Mouse (Mus musculus): ENCODE results near the gene Wapl. TPM values are rescaled to one million over a fixed set of nuclear protein-coding genes. Genes with fewer than 3 reads are reported as not detected.

Gene Wapl
- polyA plus RNA-seq, 1 experiment from 2014 or later, result 38.8 TPM

DNA sequence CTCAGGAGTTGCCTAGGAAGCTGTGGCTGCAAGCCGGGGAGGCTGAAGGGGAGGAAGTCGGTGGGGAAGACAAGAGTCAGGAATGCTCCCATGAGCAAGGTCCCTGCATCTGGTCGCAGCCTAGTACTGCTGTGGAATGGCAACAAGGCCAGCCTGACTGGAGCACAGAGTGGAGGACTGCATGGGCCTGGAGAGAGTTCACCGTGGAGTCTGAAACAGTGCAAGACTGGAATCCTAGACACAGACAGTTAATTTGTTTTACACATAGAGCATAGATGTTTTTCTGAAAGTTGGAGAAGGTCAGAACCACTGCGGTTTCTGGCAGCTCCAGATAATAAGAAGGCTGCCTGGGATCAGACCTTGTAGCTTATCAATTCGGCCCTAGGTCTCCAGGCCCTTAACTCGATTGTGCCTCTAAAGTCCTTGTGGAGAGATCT lies 13.4 kb upstream of the Wapl start:
- Histone ChIP-seq H3K4me1 (replicated peaks; ENCODE audit: control insufficient read depth, insufficient read depth, low read length) (peaks cover 28% of the 10 kb centered on the region), H3K9me3 (ENCODE audit: control insufficient read depth, low read length) (0 out of 2 replicates have a peak, but pooled peaks cover 2% of the 10 kb centered on the region), H3K27ac (ENCODE audit: low read depth, low read length) (peak overlapping the region; percentile 100), H3K4me2 (peak overlapping the region; percentile 95), H3K27me3 (replicated peaks; ENCODE audit: control insufficient read depth, insufficient read depth, low read length) (peaks cover 3% of the 10 kb centered on the region; the same call in 1 of the 2 replicates), H3K36me3 (ENCODE audit: control insufficient read depth, insufficient read depth, low read length) (no peaks in the 10 kb centered on the region), H3K4me3 (ENCODE audit: low read depth, low read length) (no peak overlapping the region), H3K9ac (ENCODE audit: low read depth, low read length) (peak overlapping the region; percentile 12)
- DNase-seq (ENCODE audit: low spot score), result peak; percentile 61
- WGBS, result 18% methylated on average over 7 of the region's 7 CpGs
- peak; percentile 88 for ATAC-seq (replicated peaks; ENCODE audit: low FRiP score)

DNA sequence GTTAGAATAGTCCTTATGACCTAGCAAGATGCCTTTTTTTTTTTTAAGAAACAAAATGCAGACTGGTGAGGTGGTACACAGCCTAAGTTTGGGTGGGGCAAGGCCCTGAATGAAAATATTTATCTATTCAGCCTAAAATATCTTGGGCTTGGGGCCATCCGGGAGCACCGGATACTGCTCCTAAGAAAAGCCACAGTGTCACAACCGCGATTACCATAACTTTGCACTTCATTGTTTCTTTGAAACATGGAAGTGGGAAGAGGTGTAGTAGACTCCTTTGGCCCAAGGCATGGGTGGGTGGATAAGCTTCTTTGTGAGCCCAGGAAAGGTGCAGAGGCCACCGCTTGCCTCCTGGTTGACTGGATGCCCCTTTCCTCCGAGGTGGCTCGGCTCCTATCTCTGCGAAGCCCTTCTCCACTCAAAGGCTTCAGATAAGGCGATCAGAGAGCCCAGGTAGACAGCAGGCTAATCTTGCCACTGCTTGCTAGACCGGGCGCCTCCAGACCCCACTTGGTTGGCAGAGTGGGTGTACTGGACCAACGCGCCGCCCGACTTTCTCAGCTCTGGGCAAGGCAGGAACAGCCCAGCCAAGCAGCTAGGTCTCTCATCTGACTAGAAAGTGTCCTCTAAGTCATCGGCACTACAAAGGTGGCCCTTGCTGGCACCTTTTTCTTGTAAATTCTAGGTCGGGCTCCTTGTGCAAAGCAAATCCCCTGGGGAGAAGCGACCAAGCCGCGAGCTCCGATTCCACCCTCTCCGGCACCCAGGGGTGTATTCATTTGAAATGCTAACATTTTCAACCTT lies 12.7 kb upstream of the Wapl start:
- DNase-seq (ENCODE audit: low spot score) (peak; percentile 65), ATAC-seq (replicated peaks; ENCODE audit: low FRiP score) (peak; percentile 69)
- Histone ChIP-seq H3K4me1 (replicated peaks; ENCODE audit: control insufficient read depth, insufficient read depth, low read length) (peaks cover 28% of the 10 kb centered on the region), H3K4me2 (peak overlapping the region; percentile 95), H3K36me3 (ENCODE audit: control insufficient read depth, insufficient read depth, low read length) (no peaks in the 10 kb centered on the region), H3K9ac (ENCODE audit: low read depth, low read length) (peak overlapping the region; percentile 73), H3K27me3 (replicated peaks; ENCODE audit: control insufficient read depth, insufficient read depth, low read length) (peaks cover 3% of the 10 kb centered on the region; the same call in 1 of the 2 replicates), H3K4me3 (ENCODE audit: low read depth, low read length) (peak overlapping the region; percentile 68), H3K27ac (ENCODE audit: low read depth, low read length) (peak overlapping the region; percentile 100), H3K9me3 (ENCODE audit: control insufficient read depth, low read length) (0 out of 2 replicates have a peak, but pooled peaks cover 2% of the 10 kb centered on the region)
- WGBS, result 5% methylated on average over 22 of the region's 22 CpGs

DNA sequence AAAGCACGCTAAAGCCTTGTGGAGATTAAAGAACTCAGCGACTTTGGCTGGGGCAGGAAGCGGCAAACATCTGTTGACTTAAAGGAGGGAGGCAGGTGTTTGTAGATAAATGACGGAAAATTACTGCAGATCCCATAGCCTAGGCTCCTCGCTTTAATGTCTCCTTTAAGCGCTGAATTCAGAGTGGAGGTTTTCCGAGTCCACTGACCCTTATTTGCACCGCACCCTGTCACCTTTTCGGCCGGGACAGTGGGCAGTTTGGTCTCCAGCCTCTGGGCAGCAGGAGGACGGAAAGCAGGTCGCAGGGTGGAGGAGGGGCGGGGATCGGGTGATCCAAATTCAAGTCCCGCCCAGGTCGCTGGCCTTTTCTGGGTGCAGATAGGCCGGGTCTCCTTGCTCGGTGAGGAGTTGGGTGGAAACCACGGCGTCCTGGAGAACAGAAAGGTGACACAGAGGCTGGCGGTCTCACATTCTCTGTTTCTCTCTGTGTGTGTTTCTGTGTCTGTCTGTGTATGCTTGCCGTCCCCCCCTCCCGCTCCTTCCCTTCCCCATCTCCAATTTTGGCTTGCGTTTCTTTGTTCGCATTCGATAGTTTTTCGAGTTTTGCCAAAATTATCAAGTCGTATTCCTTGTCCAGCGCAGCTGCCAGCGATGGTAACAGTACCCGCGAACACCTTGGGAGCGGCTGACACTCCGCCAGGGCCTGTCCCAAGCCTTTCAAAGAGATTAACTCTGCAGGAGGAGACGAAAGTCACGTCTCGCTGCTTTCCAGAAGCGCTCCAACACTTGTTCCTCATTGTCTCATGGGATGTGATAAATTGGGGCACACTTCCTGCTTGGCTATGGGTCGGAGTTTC lies 11.9 kb upstream of the Wapl start:
- H3K4me2 ChIP-seq, result peak overlapping the region; percentile 95
- H3K4me3 ChIP-seq (ENCODE audit: low read depth, low read length), result peak overlapping the region; percentile 68
- under 1% methylated on average over 39 of the region's 39 CpGs for WGBS
- H3K4me1 ChIP-seq (replicated peaks; ENCODE audit: control insufficient read depth, insufficient read depth, low read length), result peaks cover 28% of the 10 kb centered on the region
- H3K36me3 ChIP-seq (ENCODE audit: control insufficient read depth, insufficient read depth, low read length), result no peaks in the 10 kb centered on the region
- 0 out of 2 replicates have a peak, but pooled peaks cover 2% of the 10 kb centered on the region for H3K9me3 ChIP-seq (ENCODE audit: control insufficient read depth, low read length)
- peak overlapping the region; percentile 100 for H3K27ac ChIP-seq (ENCODE audit: low read depth, low read length)
- DNase-seq (ENCODE audit: low spot score) (peak; percentile 81), ATAC-seq (replicated peaks; ENCODE audit: low FRiP score) (peak; percentile 75)
- peaks cover 3% of the 10 kb centered on the region; the same call in 1 of the 2 replicates for H3K27me3 ChIP-seq (replicated peaks; ENCODE audit: control insufficient read depth, insufficient read depth, low read length)
- peak overlapping the region; percentile 73 for H3K9ac ChIP-seq (ENCODE audit: low read depth, low read length)

DNA sequence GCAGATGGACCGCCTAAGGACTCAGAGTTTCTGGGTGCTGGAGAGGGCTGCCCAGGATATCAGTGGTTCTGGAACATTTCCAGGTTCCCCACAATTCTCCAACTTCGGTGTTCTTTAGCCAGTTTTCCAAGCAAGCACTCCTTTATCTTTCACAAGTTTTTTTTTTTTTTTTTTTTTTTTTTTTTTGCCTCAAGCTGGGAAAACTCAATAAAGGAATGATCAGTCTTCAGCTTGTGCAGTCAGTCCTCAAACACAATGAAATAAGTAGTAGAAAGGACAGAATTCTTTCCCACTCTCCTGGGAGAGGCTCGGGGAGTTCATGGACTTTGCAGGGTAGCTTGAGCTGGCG lies 11.3 kb upstream of the Wapl start:
- Histone ChIP-seq H3K27me3 (replicated peaks; ENCODE audit: control insufficient read depth, insufficient read depth, low read length) (peaks cover 3% of the 10 kb centered on the region; the same call in 1 of the 2 replicates), H3K36me3 (ENCODE audit: control insufficient read depth, insufficient read depth, low read length) (no peaks in the 10 kb centered on the region), H3K9me3 (ENCODE audit: control insufficient read depth, low read length) (no peaks in the 10 kb centered on the region), H3K4me3 (ENCODE audit: low read depth, low read length) (peak overlapping the region; percentile 68), H3K4me1 (replicated peaks; ENCODE audit: control insufficient read depth, insufficient read depth, low read length) (peaks cover 28% of the 10 kb centered on the region), H3K4me2 (peak overlapping the region; percentile 95), H3K27ac (ENCODE audit: low read depth, low read length) (peak overlapping the region; percentile 100), H3K9ac (ENCODE audit: low read depth, low read length) (peak overlapping the region; percentile 73)
- DNase-seq (ENCODE audit: low spot score) (no peak), ATAC-seq (replicated peaks; ENCODE audit: low FRiP score) (no peak)
- 14% methylated on average over 4 of the region's 4 CpGs for WGBS

DNA sequence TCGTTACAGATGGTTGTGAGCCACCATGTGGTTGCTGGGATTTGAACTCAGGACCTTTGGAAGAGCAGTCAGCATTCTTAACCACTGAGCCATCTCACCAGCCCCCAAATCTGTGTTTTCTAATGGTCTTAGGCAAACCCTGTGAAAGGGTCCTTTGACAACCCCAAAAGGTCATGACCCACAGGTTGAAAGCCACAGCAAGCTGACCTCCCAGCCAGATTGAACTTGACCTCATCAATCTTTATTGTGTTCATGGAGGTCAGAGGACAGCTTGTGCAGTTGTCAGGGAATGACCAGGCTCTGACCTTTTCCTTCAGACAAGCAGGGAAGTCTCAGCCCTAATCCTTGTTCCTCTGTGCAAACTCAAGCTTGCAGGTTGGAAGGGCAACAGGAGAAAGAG lies 10.3 kb upstream of the Wapl start:
- H3K4me2 ChIP-seq, result no peak overlapping the region; the same call in 1 of the 2 replicates
- H3K36me3 ChIP-seq (ENCODE audit: control insufficient read depth, insufficient read depth, low read length), result no peaks in the 10 kb centered on the region
- no peak overlapping the region for H3K9ac ChIP-seq (ENCODE audit: low read depth, low read length)
- no peak for DNase-seq (ENCODE audit: low spot score)
- no peak for ATAC-seq (replicated peaks; ENCODE audit: low FRiP score)
- no peak overlapping the region for H3K4me3 ChIP-seq (ENCODE audit: low read depth, low read length)
- peaks cover 3% of the 10 kb centered on the region; the same call in 1 of the 2 replicates for H3K27me3 ChIP-seq (replicated peaks; ENCODE audit: control insufficient read depth, insufficient read depth, low read length)
- H3K27ac ChIP-seq (ENCODE audit: low read depth, low read length), result no peak overlapping the region
- H3K4me1 ChIP-seq (replicated peaks; ENCODE audit: control insufficient read depth, insufficient read depth, low read length), result peaks cover 28% of the 10 kb centered on the region
- 78% methylated on average over 1 of the region's 1 CpGs for WGBS
- no peaks in the 10 kb centered on the region for H3K9me3 ChIP-seq (ENCODE audit: control insufficient read depth, low read length)

DNA sequence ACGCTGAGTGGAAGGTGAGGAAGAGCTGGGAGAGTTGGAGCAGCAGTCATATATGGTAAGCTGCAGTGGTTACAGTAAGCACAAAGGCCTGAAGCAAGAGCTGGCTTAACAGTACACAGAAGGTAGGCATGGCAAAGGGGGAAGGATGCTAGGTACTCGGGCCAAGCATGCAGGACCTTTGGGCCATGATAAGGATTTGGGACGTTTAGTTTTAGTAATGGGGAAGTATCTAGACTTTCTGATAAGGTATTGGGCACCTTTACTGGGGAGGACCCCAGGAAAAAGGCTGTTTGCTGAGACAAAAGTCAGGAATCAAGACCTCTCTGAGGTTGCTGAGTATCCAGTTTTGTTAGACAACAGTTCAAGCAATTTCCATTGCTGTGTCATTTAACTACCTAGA lies 4.6 kb upstream of the Wapl start:
- peaks cover 13% of the 10 kb centered on the region; the same call in 1 of the 2 replicates for H3K4me1 ChIP-seq (replicated peaks; ENCODE audit: control insufficient read depth, insufficient read depth, low read length)
- no peaks in the 10 kb centered on the region for H3K27me3 ChIP-seq (replicated peaks; ENCODE audit: control insufficient read depth, insufficient read depth, low read length)
- 28% methylated on average over 3 of the region's 3 CpGs for WGBS
- ATAC-seq (replicated peaks; ENCODE audit: low FRiP score) (no peak), DNase-seq (ENCODE audit: low spot score) (no peak)
- H3K4me2 ChIP-seq, result no peak overlapping the region
- H3K27ac ChIP-seq (ENCODE audit: low read depth, low read length), result no peak overlapping the region
- no peaks in the 10 kb centered on the region for H3K36me3 ChIP-seq (ENCODE audit: control insufficient read depth, insufficient read depth, low read length)
- H3K4me3 ChIP-seq (ENCODE audit: low read depth, low read length), result no peak overlapping the region
- no peak overlapping the region for H3K9ac ChIP-seq (ENCODE audit: low read depth, low read length)
- no peaks in the 10 kb centered on the region for H3K9me3 ChIP-seq (ENCODE audit: control insufficient read depth, low read length)

DNA sequence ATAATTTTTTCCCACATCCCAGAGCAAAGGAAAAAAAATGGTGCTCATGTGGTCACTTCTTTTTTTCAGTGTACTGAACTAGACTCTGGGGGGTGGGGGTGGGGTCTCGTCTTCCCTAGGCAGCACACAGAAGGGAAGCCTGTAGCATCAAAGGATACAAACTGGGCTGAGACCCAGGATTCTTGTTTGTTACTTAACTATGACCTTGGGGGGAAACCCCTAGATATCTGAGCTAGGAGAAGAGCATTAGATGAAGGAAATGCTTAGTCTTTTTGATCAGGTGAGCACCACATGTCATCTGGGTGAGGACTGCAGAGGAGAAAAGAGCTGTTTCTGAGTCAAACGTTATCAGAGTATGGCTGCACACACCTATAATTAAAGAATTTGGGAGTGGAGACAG lies 3.5 kb upstream of the Wapl start:
- no peak overlapping the region for H3K4me3 ChIP-seq (ENCODE audit: low read depth, low read length)
- no peak overlapping the region for H3K27ac ChIP-seq (ENCODE audit: low read depth, low read length)
- H3K9ac ChIP-seq (ENCODE audit: low read depth, low read length), result no peak overlapping the region
- ATAC-seq (replicated peaks; ENCODE audit: low FRiP score), result no peak
- no peaks in the 10 kb centered on the region for H3K36me3 ChIP-seq (ENCODE audit: control insufficient read depth, insufficient read depth, low read length)
- no peaks in the 10 kb centered on the region for H3K9me3 ChIP-seq (ENCODE audit: control insufficient read depth, low read length)
- H3K4me1 ChIP-seq (replicated peaks; ENCODE audit: control insufficient read depth, insufficient read depth, low read length), result peaks cover 13% of the 10 kb centered on the region; the same call in 1 of the 2 replicates
- DNase-seq (ENCODE audit: low spot score), result no peak
- no peaks in the 10 kb centered on the region for H3K27me3 ChIP-seq (replicated peaks; ENCODE audit: control insufficient read depth, insufficient read depth, low read length)
- no peak overlapping the region for H3K4me2 ChIP-seq
- 62% methylated on average over 2 of the region's 2 CpGs for WGBS

DNA sequence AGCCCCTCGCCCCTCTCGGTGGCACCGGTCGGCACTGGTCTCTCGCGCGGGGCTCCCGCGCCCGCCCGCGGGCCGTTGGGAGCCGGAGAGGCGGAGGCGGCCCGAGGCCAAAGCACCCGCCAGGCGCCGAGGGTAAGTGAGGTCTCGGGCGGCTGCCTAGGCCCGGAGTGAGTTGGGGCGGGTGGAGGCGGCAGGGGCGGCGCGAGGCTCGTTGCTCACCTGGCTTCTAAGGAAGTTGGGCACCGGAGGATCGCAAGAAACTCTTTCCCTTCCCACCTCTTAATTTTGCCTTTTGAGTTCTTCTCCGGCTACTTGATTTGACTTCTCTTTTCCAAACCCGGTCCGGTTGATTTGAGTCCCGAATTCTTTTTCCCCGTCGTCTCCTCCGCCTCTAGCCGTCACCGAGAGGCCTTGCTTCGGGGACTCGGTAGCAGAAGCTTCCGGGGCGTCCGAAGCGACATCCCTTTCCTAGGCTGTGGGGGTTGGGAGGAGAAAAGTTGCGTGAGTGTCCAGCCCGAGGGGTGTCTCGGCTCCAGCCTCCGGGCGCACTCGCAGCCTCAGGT lies 582 bp downstream of the Wapl start:
- Histone ChIP-seq H3K36me3 (ENCODE audit: control insufficient read depth, insufficient read depth, low read length) (peaks cover 4% of the 10 kb centered on the region; the same call in 1 of the 2 replicates), H3K4me2 (peak overlapping the region; percentile 85), H3K27me3 (replicated peaks; ENCODE audit: control insufficient read depth, insufficient read depth, low read length) (no peaks in the 10 kb centered on the region), H3K4me1 (replicated peaks; ENCODE audit: control insufficient read depth, insufficient read depth, low read length) (peaks cover 16% of the 10 kb centered on the region), H3K9ac (ENCODE audit: low read depth, low read length) (peak overlapping the region; percentile 94), H3K4me3 (ENCODE audit: low read depth, low read length) (peak overlapping the region; percentile 95), H3K27ac (ENCODE audit: low read depth, low read length) (peak overlapping the region; percentile 93), H3K9me3 (ENCODE audit: control insufficient read depth, low read length) (no peaks in the 10 kb centered on the region)
- peak; percentile 32 for ATAC-seq (replicated peaks; ENCODE audit: low FRiP score)
- DNase-seq (ENCODE audit: low spot score), result peak; percentile 70
- WGBS, result under 1% methylated on average over 49 of the region's 52 CpGs
